Mouse (Mus musculus) testis, adult 2 months (tissue): ENCODE data around the gene Pilrb1.
"Not testable (repeated sequence)": the region's sequence is repeated elsewhere in the genome, so short reads cannot be mapped to it uniquely, and the experiment has no call there.

ENCODE experiments used
- CTCF ChIP-seq: fragments of 200-500 bp; IDR thresholded peaks from 2 replicates; pipeline ENCODE4 v1.5.1; 2012; ENCODE audit warnings: low read depth, mild to moderate bottlenecking, inconsistent platforms, low read length, moderate library complexity; ENCODE audit not compliant: control insufficient read depth, insufficient read depth, insufficient replicate concordance
- POLR2A ChIP-seq: fragments of 200-500 bp; IDR thresholded peaks from 2 replicates; pipeline ENCODE4 v1.6.1; 2012; ENCODE audit warnings: low read depth, mild to moderate bottlenecking, inconsistent platforms, low read length, moderate library complexity; ENCODE audit not compliant: control insufficient read depth

GRCm38 (mm10) chr5:137868600-137868999 is 10.7 kb upstream of the Pilrb1 start:
- TF ChIP-seq POLR2A, CTCF: not testable (repeated sequence)
